Mouse (Mus musculus) yolk sac, embryonic 10.5 days (tissue): ENCODE results near the gene Rbm44.

Source experiments
- DNase-seq: peaks from one replicate; pipeline ENCODE4 v3.0.0-alpha.2; 2017; ENCODE audit warnings: low spot score

Rbm44 gene

GRCm38 (mm10) chr1:91179533-91180173, 34.8 kb downstream of the Rbm44 start, which contains the start of gene Ramp1:
Gene Ramp1, plus strand, starts transcription at chr1:91179822.
- DNase-seq = no peak

GRCm38 (mm10) chr1:91180174-91180565, 35.3 kb downstream of the Rbm44 start:
- no peak for DNase-seq

- no peak for DNase-seq
Observed at GRCm38 (mm10) chr1:91180723-91181122, 35.8 kb downstream of the Rbm44 start.

- peak; percentile 38 for DNase-seq
Observed at GRCm38 (mm10) chr1:91181261-91181660, 36.4 kb downstream of the Rbm44 start.

- DNase-seq = no peak
Observed at GRCm38 (mm10) chr1:91181784-91182450, 37.0 kb downstream of the Rbm44 start.

GRCm38 (mm10) chr1:91183305-91183704, 38.4 kb downstream of the Rbm44 start:
- DNase-seq = no peak

- DNase-seq = no peak
Observed at GRCm38 (mm10) chr1:91186677-91187076, 41.8 kb downstream of the Rbm44 start.

- DNase-seq = no peak
Observed at GRCm38 (mm10) chr1:91187315-91187714, 42.4 kb downstream of the Rbm44 start.

- no peak for DNase-seq
Observed at GRCm38 (mm10) chr1:91187786-91188640, 43.1 kb downstream of the Rbm44 start.

GRCm38 (mm10) chr1:91188851-91189460, 44.1 kb downstream of the Rbm44 start:
- no peak for DNase-seq

GRCm38 (mm10) chr1:91192184-91192583, 47.3 kb downstream of the Rbm44 start:
- no peak for DNase-seq

GRCm38 (mm10) chr1:91193242-91193641, 48.4 kb downstream of the Rbm44 start:
- no peak for DNase-seq

- no peak for DNase-seq
Observed at GRCm38 (mm10) chr1:91193680-91194079, 48.8 kb downstream of the Rbm44 start.

GRCm38 (mm10) chr1:91199793-91200192, 54.9 kb downstream of the Rbm44 start:
- no peak for DNase-seq

- DNase-seq = no peak
Observed at GRCm38 (mm10) chr1:91201122-91201521, 56.2 kb downstream of the Rbm44 start.

GRCm38 (mm10) chr1:91204221-91204765, 59.4 kb downstream of the Rbm44 start:
- DNase-seq = no peak

GRCm38 (mm10) chr1:91205651-91206050, 60.8 kb downstream of the Rbm44 start:
- no peak for DNase-seq

GRCm38 (mm10) chr1:91206336-91206735, 61.4 kb downstream of the Rbm44 start:
- DNase-seq = no peak

GRCm38 (mm10) chr1:91206873-91207272, 62.0 kb downstream of the Rbm44 start:
- no peak for DNase-seq

GRCm38 (mm10) chr1:91207334-91208074, 62.6 kb downstream of the Rbm44 start:
- no peak for DNase-seq

- DNase-seq = no peak
Observed at GRCm38 (mm10) chr1:91209343-91209742, 64.5 kb downstream of the Rbm44 start.
